Mouse (Mus musculus) ES-E14 (cell line): Measurements from ENCODE around the gene Arhgap20.

Experiments used
- CHD2 ChIP-seq: IDR thresholded peaks from 2 replicates; pipeline ENCODE4 v1.6.1; 2014; ENCODE audit warnings: mild to moderate bottlenecking, low read depth, low read length, inconsistent platforms
- HCFC1 ChIP-seq: IDR thresholded peaks from 2 replicates; pipeline ENCODE4 v1.6.1; 2012; ENCODE audit warnings: low read length, inconsistent platforms, borderline replicate concordance; ENCODE audit not compliant: insufficient read depth
- MAFK ChIP-seq: IDR thresholded peaks from 2 replicates; pipeline ENCODE4 v1.6.1; 2014; ENCODE audit warnings: mild to moderate bottlenecking, low read depth, low read length, inconsistent platforms; ENCODE audit not compliant: insufficient read depth
- ZC3H11A ChIP-seq: IDR thresholded peaks from 2 replicates; pipeline ENCODE4 v1.6.1; 2012; ENCODE audit warnings: low read depth, mild to moderate bottlenecking, inconsistent platforms, low read length, borderline replicate concordance
- ZNF384 ChIP-seq: IDR thresholded peaks from 2 replicates; pipeline ENCODE4 v1.6.1; 2012; ENCODE audit warnings: low read depth, low read length, inconsistent platforms

- TF ChIP-seq ZNF384 (no peak), MAFK (no peak), CHD2 (no peak), ZC3H11A (no peak), HCFC1 (no peak)
These were observed 72.6 kb downstream of the Arhgap20 start for GRCm38 (mm10) chr9:51837716-51838115.
